Mouse (Mus musculus) midbrain, embryonic 15.5 days (tissue): ENCODE measurements around the gene Olfr1264. TPM values are rescaled to one million over a fixed set of nuclear protein-coding genes. Genes with fewer than 3 reads are reported as not detected.

ENCODE experiments used
- ATAC-seq: fragments of 200-750 bp; cut with Nextera tagmentation; replicated peaks from 2 replicates; pipeline ENCODE4 v1.8.0; 2017; ENCODE audit warnings: moderate TSS enrichment
- H3K27ac ChIP-seq: fragments of 300-500 bp; sonication (generic); 2 replicates; pipeline ENCODE4 v1.5.1; 2015; ENCODE audit warnings: mild to moderate bottlenecking, inconsistent platforms
- H3K27me3 ChIP-seq: fragments of 300-500 bp; sonication (generic); replicated peaks from 2 replicates; pipeline ENCODE4 v1.6.1; 2015; ENCODE audit warnings: inconsistent platforms
- H3K36me3 ChIP-seq: fragments of 300-500 bp; sonication (generic); replicated peaks from 2 replicates; pipeline ENCODE4 v1.6.1; 2015; ENCODE audit warnings: inconsistent platforms
- H3K4me1 ChIP-seq: fragments of 300-500 bp; sonication (generic); 2 replicates; pipeline ENCODE4 v1.6.1; 2015; ENCODE audit warnings: inconsistent platforms
- H3K4me2 ChIP-seq: fragments of 300-500 bp; sonication (generic); 2 replicates; pipeline ENCODE4 v1.6.1; 2015; ENCODE audit warnings: inconsistent platforms, mild to moderate bottlenecking, moderate library complexity
- H3K4me3 ChIP-seq: fragments of 300-500 bp; sonication (generic); 2 replicates; pipeline ENCODE4 v1.5.1; 2015; ENCODE audit warnings: mild to moderate bottlenecking, inconsistent platforms
- H3K9ac ChIP-seq: fragments of 300-500 bp; sonication (generic); 2 replicates; pipeline ENCODE4 v1.6.1; 2015; ENCODE audit warnings: mild to moderate bottlenecking, inconsistent platforms
- H3K9me3 ChIP-seq: fragments of 300-500 bp; sonication (generic); 2 replicates; pipeline ENCODE4 v1.6.1; 2016; ENCODE audit warnings: inconsistent platforms
- WGBS: fragments of 180-500 bp; shearing (Covaris S2); methylation state at CpG from one replicate; pipeline ENCODE4 v1.1.7; 2015; ENCODE audit warnings: mixed read lengths; 5-methylcytosine and 5-hydroxymethylcytosine counted together
- polyA plus RNA-seq: library from polyadenylated mRNA; unstranded; fragments of >200 nt; fragmentation: Nextera tagmentation; extraction: Ambion mirVana; gene quantifications from 2 replicates; pipeline ENCODE4 v1.2.1, GENCODE M21; 2015

Olfr1264 gene
- polyA plus RNA-seq, result not detected in 2 replicates

DNA sequence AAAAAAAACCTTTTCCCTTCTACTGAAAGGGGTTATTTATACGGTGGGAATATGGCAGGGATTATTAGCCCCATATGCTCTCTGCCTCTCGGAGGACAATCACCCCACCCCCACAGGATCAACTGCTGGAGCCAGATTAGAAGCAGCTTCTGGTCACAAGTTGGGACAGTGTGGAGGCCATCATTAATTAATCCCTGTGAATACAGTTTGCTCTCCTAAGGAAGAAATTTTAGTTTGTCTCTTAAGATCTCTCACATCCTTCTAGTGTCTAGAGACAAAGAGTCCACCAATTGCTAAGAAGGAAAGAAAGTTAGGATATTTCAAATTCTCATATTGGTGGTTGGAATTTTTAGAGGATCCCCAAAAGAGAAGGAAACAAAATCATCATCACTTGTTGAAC lies at the start of gene Olfr1264:
TSS of gene Olfr1264 (minus strand) at position 101 of the 400 bp plus-strand sequence.
- ATAC-seq, result no peak
- Histone ChIP-seq H3K27ac (no peak within 1 kb of the TSS), H3K9me3 (no peaks in the 10 kb centered on the region), H3K27me3 (no peaks in the 10 kb centered on the region), H3K9ac (no peak within 1 kb of the TSS), H3K4me3 (no peak within 1 kb of the TSS), H3K4me1 (no peaks in the 10 kb centered on the region), H3K4me2 (no peak within 1 kb of the TSS), H3K36me3 (no peaks in the 10 kb centered on the region)
- WGBS, result 75% methylated on average over 2 of the region's 2 CpGs

DNA sequence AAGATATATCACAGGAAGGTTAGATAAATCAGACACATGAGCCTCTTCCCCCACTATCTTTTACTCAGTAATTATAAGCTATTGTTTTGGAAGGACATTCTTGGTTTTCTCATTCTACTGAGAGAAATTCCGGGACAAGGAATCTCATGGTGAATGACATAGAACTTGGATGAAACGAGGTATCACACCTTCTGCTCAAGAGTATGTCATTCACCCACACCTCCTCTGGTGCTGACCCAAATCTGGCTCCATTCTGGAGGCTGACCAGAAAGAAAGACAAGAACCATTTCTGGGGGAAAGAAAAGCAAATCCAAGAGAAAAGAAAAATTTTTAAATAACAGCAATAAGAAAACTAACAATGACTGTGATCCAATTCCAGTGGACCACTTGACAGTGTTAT lies 44.7 kb upstream of the Olfr1264 start:
- Histone ChIP-seq H3K4me3 (no peak overlapping the region), H3K9ac (no peak overlapping the region), H3K27ac (no peak overlapping the region), H3K27me3 (no peaks in the 10 kb centered on the region), H3K36me3 (no peaks in the 10 kb centered on the region), H3K4me1 (no peaks in the 10 kb centered on the region), H3K4me2 (no peak overlapping the region), H3K9me3 (no peaks in the 10 kb centered on the region)
- ATAC-seq, result no peak
- 77% methylated on average over 2 of the region's 2 CpGs for WGBS

DNA sequence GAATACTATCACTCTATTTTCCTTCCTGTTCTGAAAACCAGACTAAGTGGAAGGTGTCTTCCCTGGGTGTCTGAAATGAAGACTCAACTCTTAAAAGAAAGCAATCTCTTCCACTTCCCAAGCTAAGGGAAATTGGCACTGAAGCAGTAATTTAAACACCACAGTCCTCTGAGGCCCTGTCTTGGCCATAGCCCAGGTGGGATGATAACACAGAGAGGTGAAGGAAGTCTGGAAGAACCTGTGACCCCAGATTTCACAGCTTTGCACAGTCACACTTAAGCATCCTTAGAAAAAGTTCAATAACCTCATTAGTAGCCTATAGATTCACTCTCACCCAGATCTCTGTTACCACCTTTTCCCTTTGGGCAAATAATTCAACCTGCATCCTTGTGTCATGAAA lies 38.1 kb upstream of the Olfr1264 start, which contains the start of gene Olfr140:
TSS of gene Olfr140 (minus strand) at position 101 of the 400 bp plus-strand sequence.
- Histone ChIP-seq H3K9ac (no peak within 1 kb of the TSS), H3K4me2 (no peak within 1 kb of the TSS), H3K4me3 (no peak within 1 kb of the TSS), H3K36me3 (no peaks in the 10 kb centered on the region), H3K27ac (no peak within 1 kb of the TSS), H3K9me3 (no peaks in the 10 kb centered on the region), H3K27me3 (no peaks in the 10 kb centered on the region), H3K4me1 (no peaks in the 10 kb centered on the region)
- ATAC-seq, result no peak

DNA sequence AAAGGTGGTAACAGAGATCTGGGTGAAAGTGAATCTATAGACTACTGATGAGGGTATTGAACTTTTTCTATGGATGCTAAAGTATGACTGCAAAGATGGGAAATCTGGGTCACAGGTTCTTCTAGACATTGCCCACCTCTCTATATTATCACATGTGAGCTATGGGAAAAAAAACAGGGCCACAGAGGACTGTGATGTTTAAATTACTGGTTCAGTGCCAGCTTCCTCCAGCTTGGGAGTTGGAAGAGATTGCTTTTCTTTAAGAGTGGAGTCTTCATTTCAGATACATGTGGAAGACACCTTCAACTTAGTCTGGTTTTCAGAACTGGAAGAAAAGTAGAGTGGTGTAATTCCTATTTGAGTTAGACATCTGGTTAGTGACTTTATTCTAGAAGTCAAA lies 9.7 kb upstream of the Olfr1264 start, which contains the start of gene Olfr1265:
TSS of gene Olfr1265 (plus strand) at position 301 of the 400 bp plus-strand sequence.
- no peak within 1 kb of the TSS for H3K4me2 ChIP-seq
- no peak within 1 kb of the TSS for H3K4me3 ChIP-seq
- no peaks in the 10 kb centered on the region for H3K36me3 ChIP-seq
- no peak within 1 kb of the TSS for H3K9ac ChIP-seq
- no peaks in the 10 kb centered on the region for H3K27me3 ChIP-seq
- no peaks in the 10 kb centered on the region for H3K9me3 ChIP-seq
- no peak within 1 kb of the TSS for H3K27ac ChIP-seq
- H3K4me1 ChIP-seq, result no peaks in the 10 kb centered on the region
- ATAC-seq, result no peak

DNA sequence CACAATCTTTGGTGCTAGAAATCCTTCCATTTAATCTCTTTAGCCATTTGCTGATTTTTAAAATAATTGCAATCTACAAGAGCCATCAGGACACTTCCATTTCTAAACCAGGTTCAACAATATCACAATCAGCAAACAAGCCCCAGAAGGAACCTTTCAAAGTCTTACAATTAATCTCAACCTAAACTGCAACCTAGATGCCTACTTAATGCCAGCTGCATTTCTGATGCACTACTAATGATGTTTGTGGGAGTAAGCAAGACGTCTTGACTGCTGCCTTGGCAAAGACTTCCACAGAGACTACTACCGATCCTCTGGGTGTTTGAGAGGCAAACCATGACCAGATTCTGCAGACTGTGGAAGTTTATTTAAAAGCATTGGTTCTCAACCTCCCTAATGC lies 13.5 kb downstream of the Olfr1264 start, which contains the start of gene Olfr1263:
TSS of gene Olfr1263 (plus strand) at position 301 of the 400 bp plus-strand sequence.
- no peak within 1 kb of the TSS for H3K4me2 ChIP-seq
- no peak within 1 kb of the TSS for H3K9ac ChIP-seq
- whole genome bisulfite sequencing, result 85% methylated on average over 2 of the region's 2 CpGs

DNA sequence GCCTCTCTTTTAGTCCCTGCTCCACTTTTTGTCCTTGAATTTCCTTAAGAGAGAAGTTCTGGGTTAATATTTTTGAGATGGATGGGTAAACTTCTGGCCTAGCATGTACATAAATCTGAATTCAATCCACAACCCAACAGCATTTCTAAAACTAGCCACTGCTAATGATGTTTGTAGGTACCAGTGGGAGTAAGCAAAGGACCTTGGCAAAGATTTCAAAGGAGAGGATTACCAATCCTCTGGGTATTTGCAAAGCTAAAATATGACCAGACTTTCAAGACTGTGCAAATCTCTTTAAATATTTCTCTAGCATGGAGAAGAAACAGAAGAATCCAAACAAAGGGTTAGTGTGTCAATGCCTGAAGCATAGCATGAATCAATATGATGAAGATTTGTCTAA lies 25.5 kb downstream of the Olfr1264 start, which contains the start of gene Olfr1262:
TSS of gene Olfr1262 (plus strand) at position 301 of the 400 bp plus-strand sequence.
- ATAC-seq, result no peak
- Histone ChIP-seq H3K9me3 (no peaks in the 10 kb centered on the region), H3K27ac (no peak within 1 kb of the TSS), H3K27me3 (no peaks in the 10 kb centered on the region), H3K36me3 (no peaks in the 10 kb centered on the region), H3K4me3 (no peak within 1 kb of the TSS), H3K4me1 (no peaks in the 10 kb centered on the region), H3K4me2 (no peak within 1 kb of the TSS), H3K9ac (no peak within 1 kb of the TSS)

More for the DNA sequence above, 13.5 kb downstream of the Olfr1264 start, which contains the start of gene Olfr1263:
- Histone ChIP-seq H3K9me3 (no peaks in the 10 kb centered on the region), H3K27ac (no peak within 1 kb of the TSS), H3K27me3 (no peaks in the 10 kb centered on the region), H3K36me3 (no peaks in the 10 kb centered on the region), H3K4me3 (no peak within 1 kb of the TSS), H3K4me1 (no peaks in the 10 kb centered on the region)
- ATAC-seq, result no peak

DNA sequence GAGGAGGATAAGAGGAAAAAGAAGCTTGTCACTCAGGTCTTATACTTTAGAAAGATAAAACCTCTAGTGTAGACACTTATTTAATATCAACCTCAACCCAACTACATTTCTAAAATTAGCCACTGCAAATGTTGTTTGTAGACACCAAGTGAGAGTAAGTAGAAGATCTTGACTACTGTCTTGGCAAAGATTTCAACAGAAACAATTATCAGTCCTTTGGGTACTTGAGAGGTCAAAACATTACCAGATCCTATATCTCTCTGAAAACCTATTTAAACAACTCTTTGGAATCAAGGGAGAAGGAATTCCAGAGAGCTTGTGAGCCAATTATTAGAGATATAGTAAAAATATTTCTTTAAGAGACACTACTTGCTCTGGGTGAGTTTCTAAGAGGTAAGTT lies 34.5 kb downstream of the Olfr1264 start, which contains the start of gene Olfr1261:
TSS of gene Olfr1261 (plus strand) at position 301 of the 400 bp plus-strand sequence.
- H3K4me3 ChIP-seq, result no peak within 1 kb of the TSS

DNA sequence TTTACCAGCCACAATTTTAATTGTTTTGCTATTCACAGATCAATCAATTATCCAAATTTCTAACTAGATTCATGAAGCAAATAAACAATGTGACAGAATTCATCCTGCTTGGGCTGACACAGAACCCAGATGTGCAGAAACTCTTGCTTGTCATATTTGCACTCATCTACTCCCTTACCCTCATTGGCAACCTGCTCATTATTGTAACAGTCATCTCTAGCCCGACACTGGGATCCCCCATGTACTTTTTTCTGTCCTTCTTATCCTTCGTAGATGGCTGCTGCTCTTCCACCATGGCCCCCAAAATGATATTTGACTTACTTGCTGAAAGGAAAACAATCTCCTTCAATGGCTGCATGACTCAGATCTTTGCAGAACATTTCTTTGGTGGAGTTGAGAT lies 47.7 kb downstream of the Olfr1264 start:
- WGBS, result 90% methylated on average over 2 of the region's 2 CpGs
- H3K9ac ChIP-seq, result no peak overlapping the region
- no peak for ATAC-seq
- H3K4me2 ChIP-seq, result no peak overlapping the region
- no peaks in the 10 kb centered on the region for H3K27me3 ChIP-seq
- no peak overlapping the region for H3K4me3 ChIP-seq
- no peaks in the 10 kb centered on the region for H3K4me1 ChIP-seq
- H3K27ac ChIP-seq, result no peak overlapping the region
- no peaks in the 10 kb centered on the region for H3K36me3 ChIP-seq
- no peaks in the 10 kb centered on the region for H3K9me3 ChIP-seq

More for the DNA sequence above, 34.5 kb downstream of the Olfr1264 start, which contains the start of gene Olfr1261:
- H3K36me3 ChIP-seq, result no peaks in the 10 kb centered on the region
- H3K27ac ChIP-seq, result no peak within 1 kb of the TSS
- H3K4me1 ChIP-seq, result no peaks in the 10 kb centered on the region
- no peak within 1 kb of the TSS for H3K4me2 ChIP-seq
- no peak for ATAC-seq
- H3K9ac ChIP-seq, result no peak within 1 kb of the TSS
- H3K9me3 ChIP-seq, result no peaks in the 10 kb centered on the region
- H3K27me3 ChIP-seq, result no peaks in the 10 kb centered on the region

DNA sequence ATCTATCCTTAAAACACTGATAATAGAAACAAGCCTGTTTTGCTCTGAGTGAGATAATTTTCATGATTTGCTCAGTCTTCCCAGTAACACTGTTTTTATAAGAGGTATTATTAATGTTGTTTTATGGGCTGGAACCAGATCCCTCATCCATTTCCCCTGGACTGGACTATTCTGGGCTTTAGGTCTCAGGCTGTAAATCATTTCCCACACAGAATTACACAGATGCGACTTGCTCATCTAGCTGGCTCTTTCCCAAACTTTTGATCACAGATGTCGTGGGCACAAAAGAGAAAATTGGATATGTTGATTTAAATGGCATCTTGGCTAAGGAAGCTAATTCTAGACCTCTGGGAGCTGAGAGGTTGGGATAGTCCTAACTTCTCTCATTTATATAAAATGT lies 51.2 kb downstream of the Olfr1264 start, which contains the start of gene Olfr1260:
TSS of gene Olfr1260 (plus strand) at position 157 of the 400 bp plus-strand sequence.
- 73% methylated on average over 2 of the region's 2 CpGs for WGBS
- H3K4me2 ChIP-seq, result no peak within 1 kb of the TSS
- no peak within 1 kb of the TSS for H3K27ac ChIP-seq
- H3K9me3 ChIP-seq, result no peaks in the 10 kb centered on the region
- no peak within 1 kb of the TSS for H3K9ac ChIP-seq
- ATAC-seq, result no peak
- H3K4me1 ChIP-seq, result no peaks in the 10 kb centered on the region
- no peaks in the 10 kb centered on the region for H3K36me3 ChIP-seq
- H3K4me3 ChIP-seq, result no peak within 1 kb of the TSS
- no peaks in the 10 kb centered on the region for H3K27me3 ChIP-seq

Other genes starting within 250 kb of the Olfr1264 start
- not detected in 2 replicates for gene Olfr1254, start 232.0 kb downstream of the Olfr1264 start, polyA plus RNA-seq
- gene Olfr1255, start 213.5 kb downstream of the Olfr1264 start, polyA plus RNA-seq, result not detected in 2 replicates
- gene Olfr1256, start 184.0 kb downstream of the Olfr1264 start, polyA plus RNA-seq, result not detected in 2 replicates
- not detected in 2 replicates for gene Olfr48, start 177.4 kb downstream of the Olfr1264 start, polyA plus RNA-seq
- gene Olfr1257, start 147.1 kb downstream of the Olfr1264 start, polyA plus RNA-seq, result not detected in 2 replicates
- gene Olfr1258, start 98.3 kb downstream of the Olfr1264 start, polyA plus RNA-seq, result not detected in 2 replicates
- gene Olfr1259, start 76.9 kb downstream of the Olfr1264 start, polyA plus RNA-seq, result not detected in 2 replicates
- gene Olfr1260, start 51.2 kb downstream of the Olfr1264 start, polyA plus RNA-seq, result not detected in 2 replicates
- gene Olfr1261, start 34.4 kb downstream of the Olfr1264 start, polyA plus RNA-seq, result not detected in 2 replicates
- gene Olfr1262, start 25.4 kb downstream of the Olfr1264 start, polyA plus RNA-seq, result not detected in 2 replicates
- gene Olfr1263, start 13.4 kb downstream of the Olfr1264 start, polyA plus RNA-seq, result not detected in 2 replicates
- gene Olfr1265, start 9.8 kb upstream of the Olfr1264 start, polyA plus RNA-seq, result not detected in 2 replicates
- not detected in 2 replicates for gene Olfr140, start 38.0 kb upstream of the Olfr1264 start, polyA plus RNA-seq
- gene Olfr1269, start 95.8 kb upstream of the Olfr1264 start, polyA plus RNA-seq, result not detected in 2 replicates
- gene Olfr32, start 116.7 kb upstream of the Olfr1264 start, polyA plus RNA-seq, result not detected in 2 replicates
- gene Olfr1270, start 127.5 kb upstream of the Olfr1264 start, polyA plus RNA-seq, result not detected in 2 replicates
- gene Olfr1506, start 198.9 kb upstream of the Olfr1264 start, polyA plus RNA-seq, result not detected in 2 replicates
- not detected in 2 replicates for gene Olfr142, start 232.0 kb upstream of the Olfr1264 start, polyA plus RNA-seq
- gene Olfr1271, start 245.5 kb upstream of the Olfr1264 start, polyA plus RNA-seq, result not detected in 2 replicates